Mouse (Mus musculus) gastrocnemius, postnatal 4 days (tissue): ENCODE data around the gene Med11. TPM values are rescaled to one million over a fixed set of nuclear protein-coding genes. Genes with fewer than 3 reads are reported as not detected.
A peak's percentile ranks its signal among the peaks of the same experiment; 100 is the strongest.
"Not testable (repeated sequence)": the region's sequence is repeated elsewhere in the genome, so short reads cannot be mapped to it uniquely, and the experiment has no call there.

Experiments used
- DNase-seq, 2 experiments: peaks; one replicate each; pipeline ENCODE4 v3.0.0; 2021 to 2022; ENCODE audit warnings: low spot score in 2 of 2, mixed read lengths in 2 of 2
- long read RNA-seq, 2 experiments: library from polyadenylated mRNA; stranded (forward); transcript quantifications; one replicate each; pipeline ENCODE4 v2.0.0; 2021
- total RNA-seq, 2 experiments: library from RNA; stranded (reverse); gene quantifications; 2 replicates each; pipeline ENCODE4 v1.2.3; 2021

Gene Med11
- 10 to 100 TPM; 11.2 TPM for total RNA-seq
- long read RNA-seq, experiment 1, partial matches to known transcripts: 0 of 4 reads
- long read RNA-seq, experiment 1, other reads (novel, unspliced or antisense): 1 of 4 reads
- long read RNA-seq, experiment 2, partial matches to known transcripts: 0 of 5 reads
- long read RNA-seq, experiment 2, other reads (novel, unspliced or antisense): 2 of 5 reads

GRCm38 (mm10) chr11:70451797-70452498 lies at the start of gene Med11:
TSS of gene Med11 (plus strand) at chr11:70451919.
- DNase-seq: peak; percentile 88 to 96

- no peak for DNase-seq
These were observed 48.1 kb upstream of the Med11 start for GRCm38 (mm10) chr11:70403598-70403997.

- DNase-seq: peak; percentile 83 to 90
These were observed 42.0 kb upstream of the Med11 start, which contains the start of gene Pelp1 for GRCm38 (mm10) chr11:70409594-70410296. TSS of gene Pelp1 (minus strand) at chr11:70410031.

DNA sequence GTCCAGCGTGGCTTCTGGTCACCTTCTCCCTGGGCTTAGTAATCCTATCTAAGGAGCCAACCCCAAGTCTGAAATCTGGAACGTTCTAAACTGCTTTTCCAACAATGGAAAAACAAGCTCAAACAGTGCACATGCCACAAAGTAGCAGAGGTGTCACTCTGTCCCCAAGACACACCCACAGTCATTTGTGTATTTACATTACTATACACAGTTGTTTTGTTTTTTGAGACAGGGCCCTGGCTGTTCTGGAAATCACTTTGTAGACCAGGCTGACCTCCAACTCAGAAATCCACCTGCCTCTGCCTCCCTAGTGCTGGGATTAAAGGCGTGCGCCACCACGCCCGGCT lies 41.4 kb upstream of the Med11 start:
- DNase-seq: no peak

GRCm38 (mm10) chr11:70412591-70412990 lies 39.1 kb upstream of the Med11 start:
- DNase-seq: no peak

- DNase-seq: peak in 1 of 2 experiments; percentile 58
These were observed 37.8 kb upstream of the Med11 start for GRCm38 (mm10) chr11:70413961-70414360.

DNA sequence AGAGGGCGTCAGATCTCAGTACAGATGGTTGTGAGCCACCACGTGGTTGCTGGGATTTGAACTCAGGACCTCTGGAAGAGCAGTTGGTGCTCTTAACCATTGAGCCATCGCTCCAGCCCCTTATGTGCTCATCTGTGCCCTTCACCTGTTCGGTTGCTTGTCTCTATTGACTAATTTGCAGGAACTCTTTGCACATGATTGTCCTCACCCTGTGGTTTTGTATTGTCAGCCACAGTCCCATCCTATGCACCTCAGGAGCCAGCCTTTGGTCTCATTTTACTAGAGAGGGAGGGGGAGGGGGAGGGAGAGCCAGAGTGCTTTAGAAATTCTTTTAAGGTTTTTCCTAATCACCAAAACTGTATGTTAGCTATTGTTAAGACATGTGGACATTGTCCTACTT lies 33.5 kb upstream of the Med11 start:
- no peak for DNase-seq

DNA sequence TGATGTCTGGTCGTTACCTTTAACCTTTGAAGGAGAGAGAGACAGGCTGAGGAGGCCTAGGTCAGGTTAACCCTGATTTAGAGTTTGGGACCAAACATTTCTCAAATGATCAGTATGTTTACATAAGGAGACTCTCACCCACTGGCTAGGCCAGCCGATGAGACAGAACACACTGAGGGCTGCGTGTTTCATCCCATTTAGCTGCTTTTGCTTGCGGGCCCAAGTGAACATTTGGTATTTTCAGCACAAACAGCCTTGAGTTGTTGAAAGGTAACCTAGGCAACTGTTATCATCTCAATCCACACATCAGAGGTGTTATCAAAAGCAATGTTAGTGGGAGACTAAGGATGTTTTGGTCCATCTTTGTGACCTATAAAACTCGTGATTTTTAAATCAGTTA lies 32.2 kb upstream of the Med11 start:
- no peak for DNase-seq

- not testable (repeated sequence) for DNase-seq
These were observed 25.1 kb upstream of the Med11 start for GRCm38 (mm10) chr11:70426598-70426997.

DNA sequence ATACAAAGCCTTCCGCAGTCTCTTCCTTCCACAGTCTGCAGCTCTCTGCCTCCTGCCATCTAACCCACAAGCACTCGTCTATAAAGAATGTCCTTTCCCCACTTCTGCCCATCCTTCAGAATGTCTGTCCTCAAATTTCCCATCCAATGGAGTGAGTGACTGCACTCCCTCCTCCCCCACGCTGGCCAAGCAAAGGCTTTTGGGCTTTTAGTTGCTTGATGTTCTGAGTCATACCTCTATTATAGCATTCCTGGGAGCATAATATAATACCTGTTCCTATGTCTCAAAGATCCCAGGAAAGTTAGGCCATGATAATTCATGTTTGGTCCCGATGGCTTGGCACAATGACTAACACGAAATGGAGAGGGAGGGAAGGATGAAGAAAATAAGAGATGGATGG lies 20.1 kb upstream of the Med11 start:
- DNase-seq: no peak

DNA sequence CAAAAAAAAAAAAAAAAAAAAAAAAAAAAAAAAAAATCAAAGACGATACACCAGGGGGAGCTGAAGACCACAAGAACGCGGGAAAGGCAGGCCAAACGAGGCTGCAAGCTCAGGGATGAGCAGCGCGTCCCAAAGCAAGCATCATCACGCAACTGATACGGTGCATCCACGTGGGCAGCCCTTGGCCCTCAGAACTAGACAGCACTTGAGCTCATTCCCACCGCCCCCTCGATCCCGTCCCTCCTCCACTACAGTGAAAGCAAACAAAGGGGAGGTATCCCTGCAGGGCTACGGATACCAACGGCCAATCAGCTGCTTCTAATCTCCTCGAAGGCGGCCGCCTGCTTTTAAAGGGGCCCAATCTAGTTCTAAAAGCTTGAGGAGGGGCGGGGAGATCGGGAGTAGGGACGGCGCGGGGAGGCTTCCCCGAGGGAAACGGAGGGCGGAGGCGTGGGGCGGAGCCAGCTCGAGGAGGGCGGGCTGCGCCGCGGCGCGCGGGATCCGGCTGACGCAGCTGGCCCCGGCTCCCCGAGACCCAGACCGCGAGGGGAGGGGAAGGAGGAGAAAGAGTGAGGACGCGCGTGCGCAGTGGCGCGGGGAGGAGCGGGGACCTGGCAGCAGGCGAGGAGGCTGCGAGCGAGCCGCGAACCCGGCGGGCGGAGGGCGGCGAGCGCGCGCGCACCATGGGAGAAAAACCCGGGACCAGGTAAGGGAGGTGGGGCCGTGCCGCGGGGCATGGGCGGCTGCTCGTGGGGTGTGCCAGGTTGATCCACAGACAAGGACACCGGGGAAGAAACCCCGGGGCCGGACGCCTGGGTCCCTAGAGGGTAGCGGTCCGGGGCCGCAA lies 19.4 kb upstream of the Med11 start, which contains the start of gene Arrb2:
Gene Arrb2, plus strand, starts transcription at position 588 of the 847 bp plus-strand sequence.
- peak; percentile 99 for DNase-seq

DNA sequence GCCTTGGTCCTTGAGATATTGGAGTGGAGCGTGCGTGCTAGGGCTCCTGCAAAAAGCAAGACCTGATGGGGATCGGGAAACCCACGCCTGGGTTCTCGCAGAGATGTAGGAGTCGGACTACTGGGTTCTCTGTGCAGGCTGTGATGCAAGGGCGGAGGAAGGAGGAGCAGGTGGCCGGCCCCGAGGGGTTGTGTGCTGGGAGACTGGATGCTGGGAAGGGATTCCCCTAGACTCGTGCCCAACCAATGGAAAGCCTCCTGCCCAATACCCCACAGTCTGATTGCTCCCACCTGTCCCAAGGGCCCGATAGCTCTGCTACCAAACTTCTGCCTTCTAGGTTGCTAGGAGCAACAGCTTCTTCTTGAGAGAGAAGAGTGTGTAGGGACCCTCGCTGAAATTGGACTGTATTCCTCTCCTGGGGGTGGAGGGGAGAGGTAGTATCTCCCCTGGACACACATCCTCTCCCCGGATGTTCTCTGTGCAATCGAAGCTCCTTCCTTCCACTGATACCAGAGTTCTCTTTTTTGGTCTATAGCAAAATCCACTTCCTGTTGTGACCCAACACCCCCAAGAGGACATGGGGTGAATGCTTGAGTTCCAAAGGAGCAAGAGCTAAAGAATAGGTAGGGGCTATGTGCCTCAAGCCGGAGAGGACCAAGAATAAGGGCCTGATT lies 18.7 kb upstream of the Med11 start:
- no peak for DNase-seq

DNA sequence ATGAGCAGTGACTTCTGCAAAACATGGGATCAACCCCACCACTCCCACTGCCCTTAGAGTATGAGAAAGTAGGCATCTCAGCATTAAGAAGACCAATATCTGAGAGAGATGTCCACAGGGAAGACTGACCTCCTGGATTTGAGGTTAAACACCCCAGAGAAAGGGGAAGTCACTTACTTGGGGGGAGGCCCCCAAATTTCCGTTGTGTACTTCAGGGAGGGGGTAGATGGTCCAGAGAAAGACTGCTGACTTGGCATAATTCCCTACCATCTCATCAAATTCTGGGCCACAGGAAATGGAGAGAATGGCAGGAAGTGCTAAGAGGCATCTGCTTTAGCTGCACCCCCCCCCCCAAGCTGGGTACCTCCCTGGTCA lies 18.2 kb upstream of the Med11 start:
- no peak for DNase-seq

- DNase-seq: no peak
These were observed 17.8 kb upstream of the Med11 start for GRCm38 (mm10) chr11:70433951-70434350.

DNA sequence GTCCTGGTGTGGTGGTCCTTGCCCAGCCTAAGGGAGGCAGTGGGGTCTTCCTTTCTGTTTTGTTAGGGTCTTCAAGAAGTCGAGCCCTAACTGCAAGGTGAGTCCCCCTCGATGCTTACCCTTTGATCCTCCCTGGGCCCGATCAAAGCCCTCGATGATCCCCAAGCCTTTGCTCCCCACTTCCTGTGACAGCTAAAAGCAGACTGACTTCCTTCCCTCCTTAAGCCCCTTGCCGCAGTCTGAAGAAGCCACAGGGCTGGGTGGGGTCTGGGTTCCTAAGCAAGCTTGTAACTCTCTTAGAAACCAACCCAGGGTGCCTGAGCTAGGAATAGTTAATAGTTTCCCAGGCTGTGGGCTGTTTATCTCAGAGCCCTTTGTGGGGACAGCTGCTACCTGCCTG lies 16.2 kb upstream of the Med11 start:
- no peak for DNase-seq

DNA sequence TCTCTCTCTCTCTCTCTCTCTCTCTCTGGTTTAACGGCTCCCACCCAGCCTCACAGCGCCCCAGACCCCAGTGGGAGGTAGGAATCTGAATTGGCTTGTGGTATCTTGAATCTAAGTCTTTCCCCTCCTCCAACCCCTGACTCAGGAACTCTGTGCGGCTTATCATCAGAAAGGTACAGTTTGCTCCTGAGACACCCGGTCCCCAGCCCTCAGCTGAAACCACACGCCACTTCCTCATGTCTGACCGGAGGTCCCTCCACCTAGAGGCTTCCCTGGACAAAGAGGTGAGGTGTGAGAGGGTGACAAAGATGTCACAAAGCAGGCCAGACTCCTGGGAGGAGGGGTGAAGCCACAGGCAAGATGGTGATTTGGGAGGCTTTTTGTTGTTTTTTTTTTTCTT lies 14.3 kb upstream of the Med11 start:
- no peak for DNase-seq

- DNase-seq: no peak
These were observed 12.9 kb upstream of the Med11 start for GRCm38 (mm10) chr11:70438728-70439374.

GRCm38 (mm10) chr11:70440637-70441036 lies 11.1 kb upstream of the Med11 start:
- no peak for DNase-seq

DNA sequence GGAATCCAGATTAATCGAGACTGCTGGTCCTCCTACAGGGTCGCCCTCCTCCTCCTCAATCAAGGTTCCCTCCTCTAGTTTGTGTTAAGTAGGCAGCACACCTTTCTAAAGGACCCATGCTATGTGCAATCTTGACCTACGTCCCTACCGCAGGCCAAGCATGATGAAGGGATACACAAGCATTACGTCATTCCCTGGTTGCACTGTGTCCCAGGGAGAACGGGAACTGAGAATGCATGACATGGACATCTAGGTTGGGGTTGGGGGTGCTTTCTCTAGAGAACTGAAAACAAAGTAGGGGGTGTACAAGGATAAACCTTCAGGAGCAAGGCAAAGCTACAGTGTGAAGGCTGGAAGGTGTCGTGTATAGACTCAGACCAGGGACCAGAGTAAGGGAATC lies 9.8 kb upstream of the Med11 start:
- no peak for DNase-seq

GRCm38 (mm10) chr11:70443964-70444363 lies 7.8 kb upstream of the Med11 start:
- no peak for DNase-seq
